Mouse (Mus musculus) thymus, adult 2 months (tissue): Measurements from ENCODE around the gene Hoxc12. TPM values are rescaled to one million over a fixed set of nuclear protein-coding genes. Genes with fewer than 3 reads are reported as not detected.

Experiments used
- DNase-seq: peaks from one replicate; pipeline ENCODE4 v3.0.0; 2021
- H3K27ac ChIP-seq: fragments of 200-500 bp; 2 replicates; pipeline ENCODE4 v1.5.1; 2012; ENCODE audit warnings: low read length, control low read depth; ENCODE audit not compliant: control insufficient read depth, insufficient read depth
- H3K27me3 ChIP-seq: fragments of 200-500 bp; 2 replicates; pipeline ENCODE4 v1.6.1; 2012; ENCODE audit warnings: mild to moderate bottlenecking, low read length, moderate library complexity, mixed read lengths; ENCODE audit not compliant: control insufficient read depth, insufficient read depth
- H3K36me3 ChIP-seq: fragments of 200-500 bp; 2 replicates; pipeline ENCODE4 v1.6.1; 2012; ENCODE audit warnings: mild to moderate bottlenecking, low read length, moderate library complexity; ENCODE audit not compliant: control insufficient read depth, insufficient read depth
- H3K4me1 ChIP-seq: fragments of 200-500 bp; replicated peaks from 2 replicates; pipeline ENCODE4 v1.6.1; 2012; ENCODE audit warnings: low read length; ENCODE audit not compliant: control insufficient read depth, insufficient read depth
- H3K4me3 ChIP-seq: fragments of 200-500 bp; 2 replicates; pipeline ENCODE4 v1.5.1; 2012; ENCODE audit warnings: mild to moderate bottlenecking, low read length, control low read depth, moderate library complexity; ENCODE audit not compliant: control insufficient read depth, insufficient read depth
- CTCF ChIP-seq: fragments of 200-500 bp; IDR thresholded peaks from 2 replicates; pipeline ENCODE4 v1.5.1; 2012; ENCODE audit warnings: mild to moderate bottlenecking, control low read depth, low read length, moderate library complexity, borderline replicate concordance; ENCODE audit not compliant: control insufficient read depth, poor library complexity, insufficient read depth; ENCODE audit errors: extremely low read depth
- POLR2A ChIP-seq: fragments of 200-500 bp; IDR thresholded peaks from 2 replicates; pipeline ENCODE4 v1.6.1; 2012; ENCODE audit warnings: mild to moderate bottlenecking, low read length, control low read depth, moderate library complexity; ENCODE audit not compliant: control insufficient read depth, poor library complexity, insufficient read depth; ENCODE audit errors: extremely low read depth
- WGBS: fragments of 180-500 bp; shearing (Covaris S2); methylation state at CpG from one replicate; pipeline ENCODE4 v1.1.7; 2018; 5-methylcytosine and 5-hydroxymethylcytosine counted together
- polyA plus RNA-seq: library from polyadenylated mRNA; depleted of rRNA; stranded (reverse); fragments of >200 nt; gene quantifications from 2 replicates; pipeline ENCODE4 v1.2.3, GENCODE M21; 2012

Hoxc12 gene
- polyA plus RNA-seq, 1 experiment: not detected

GRCm38 (mm10) chr15:102917972-102918572 is 18.5 kb upstream of the Hoxc12 start:
- 10% methylated on average over 20 of the region's 20 CpGs for WGBS
- no peak for DNase-seq
- H3K4me1 ChIP-seq: no peaks in the 10 kb centered on the region
- TF ChIP-seq CTCF (no peak), POLR2A (no peak)
- H3K27me3 ChIP-seq: peaks cover 20% of the 10 kb centered on the region
- H3K27ac ChIP-seq: no peak overlapping the region
- no peaks in the 10 kb centered on the region for H3K36me3 ChIP-seq
- H3K4me3 ChIP-seq: no peak overlapping the region

- Histone ChIP-seq H3K27me3 (peaks cover 22% of the 10 kb centered on the region), H3K4me3 (no peak overlapping the region), H3K4me1 (no peaks in the 10 kb centered on the region), H3K27ac (no peak overlapping the region), H3K36me3 (no peaks in the 10 kb centered on the region)
- WGBS: 8% methylated on average over 7 of the region's 7 CpGs
- no peak for TF ChIP-seq POLR2A
- TF ChIP-seq CTCF: no peak
- DNase-seq: no peak
Observed at GRCm38 (mm10) chr15:102918611-102919265, 17.8 kb upstream of the Hoxc12 start.

- no peak for DNase-seq
- no peak overlapping the region for H3K4me3 ChIP-seq
- H3K27me3 ChIP-seq: peaks cover 25% of the 10 kb centered on the region
- no peak overlapping the region for H3K27ac ChIP-seq
- WGBS: 10% methylated on average over 12 of the region's 12 CpGs
- no peaks in the 10 kb centered on the region for H3K36me3 ChIP-seq
- H3K4me1 ChIP-seq: no peaks in the 10 kb centered on the region
- TF ChIP-seq CTCF (no peak), POLR2A (no peak)
Observed at GRCm38 (mm10) chr15:102919336-102920180, 17.0 kb upstream of the Hoxc12 start.

- Histone ChIP-seq H3K36me3 (no peaks in the 10 kb centered on the region), H3K27me3 (peaks cover 25% of the 10 kb centered on the region), H3K4me3 (no peak overlapping the region), H3K27ac (no peak overlapping the region), H3K4me1 (no peaks in the 10 kb centered on the region)
- DNase-seq: no peak
- 8% methylated on average over 19 of the region's 20 CpGs for WGBS
- TF ChIP-seq POLR2A (no peak), CTCF (no peak)
Observed at GRCm38 (mm10) chr15:102920619-102921018, 15.9 kb upstream of the Hoxc12 start.

- Histone ChIP-seq H3K36me3 (no peaks in the 10 kb centered on the region), H3K4me3 (no peak within 1 kb of the TSS), H3K4me1 (no peaks in the 10 kb centered on the region), H3K27ac (no peak within 1 kb of the TSS), H3K27me3 (peaks cover 22% of the 10 kb centered on the region)
- WGBS: 6% methylated on average over 80 of the region's 88 CpGs
- no peak for DNase-seq
- no peak for TF ChIP-seq CTCF
- no peak for TF ChIP-seq POLR2A
Observed at GRCm38 (mm10) chr15:102921053-102922011, 15.2 kb upstream of the Hoxc12 start, which contains the start of gene Hoxc13. TSS of gene Hoxc13 (plus strand) at chr15:102921103.

GRCm38 (mm10) chr15:102922012-102922362 is 14.6 kb upstream of the Hoxc12 start:
- no peaks in the 10 kb centered on the region for H3K4me1 ChIP-seq
- H3K4me3 ChIP-seq: no peak overlapping the region
- TF ChIP-seq CTCF (no peak), POLR2A (no peak)
- peaks cover 20% of the 10 kb centered on the region for H3K27me3 ChIP-seq
- H3K27ac ChIP-seq: no peak overlapping the region
- DNase-seq: no peak
- 7% methylated on average over 19 of the region's 24 CpGs for WGBS
- no peaks in the 10 kb centered on the region for H3K36me3 ChIP-seq
